Mouse (Mus musculus) stomach, postnatal 0 days (tissue): Measurements from ENCODE around the gene Angel2.

Source experiments
- CTCF ChIP-seq: IDR thresholded peaks from 2 replicates; pipeline ENCODE4 v1.5.1; 2016; ENCODE audit warnings: antibody characterized with exemption, low read depth, mild to moderate bottlenecking, moderate library complexity
- EP300 ChIP-seq: optimal IDR thresholded peaks from 2 replicates; pipeline ENCODE3; 2016; ENCODE audit warnings: antibody characterized with exemption

DNA sequence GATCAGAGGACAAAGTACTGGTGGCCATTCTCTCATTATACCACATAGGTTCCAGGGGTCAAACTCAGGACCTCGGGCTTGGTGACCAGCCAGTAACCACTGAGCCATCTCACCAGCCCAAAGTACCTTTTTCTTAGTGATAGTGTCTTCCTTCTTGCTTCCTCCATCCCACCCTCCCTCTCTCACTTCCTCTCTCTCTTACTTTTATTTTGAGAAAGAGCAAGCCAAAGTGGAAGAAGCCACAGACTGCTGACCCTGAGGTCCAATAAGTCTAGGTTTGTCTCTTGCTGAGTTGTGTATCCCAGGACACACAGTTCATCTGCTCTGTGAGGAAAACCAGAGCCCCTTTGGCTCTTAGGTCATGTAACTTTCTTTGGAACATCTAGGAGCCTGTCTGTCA is 55.6 kb downstream of the Angel2 start:
- TF ChIP-seq CTCF (no peak), EP300 (no peak)
